Mouse (Mus musculus) 3134 (cell line): ENCODE measurements around the gene Rmdn3.
A peak's percentile ranks its signal among the peaks of the same experiment; 100 is the strongest.

ENCODE experiments used
- DNase-seq: peaks from one replicate; pipeline ENCODE4 v3.0.0-alpha.2; 2011; ENCODE audit warnings: low spot score; ENCODE audit not compliant: insufficient read length; ENCODE audit errors: extremely low read depth

The Rmdn3 gene

GRCm38 (mm10) chr2:119170282-119170681, 13.4 kb upstream of the Rmdn3 start:
- DNase-seq = peak; percentile 57

DNA sequence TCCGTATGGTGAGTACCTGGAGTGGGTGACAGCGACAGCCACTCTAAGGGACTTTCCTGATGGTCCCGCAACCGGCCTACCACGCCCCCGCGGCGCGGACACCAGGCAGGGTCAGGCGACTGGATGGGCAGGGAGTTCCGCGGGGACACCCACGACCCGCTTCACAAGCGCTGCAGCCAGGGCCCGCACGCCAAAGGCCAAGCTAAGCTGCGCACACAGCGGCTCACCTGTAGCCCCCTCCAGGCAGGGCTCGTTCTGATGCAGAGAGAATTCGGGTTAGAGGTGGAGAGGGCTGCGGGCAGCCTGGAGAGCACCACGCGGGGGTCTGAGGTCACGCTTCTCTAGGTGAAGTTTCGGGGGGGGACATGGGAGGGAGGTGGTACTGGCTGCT, 11.0 kb upstream of the Rmdn3 start:
- no peak for DNase-seq

DNA sequence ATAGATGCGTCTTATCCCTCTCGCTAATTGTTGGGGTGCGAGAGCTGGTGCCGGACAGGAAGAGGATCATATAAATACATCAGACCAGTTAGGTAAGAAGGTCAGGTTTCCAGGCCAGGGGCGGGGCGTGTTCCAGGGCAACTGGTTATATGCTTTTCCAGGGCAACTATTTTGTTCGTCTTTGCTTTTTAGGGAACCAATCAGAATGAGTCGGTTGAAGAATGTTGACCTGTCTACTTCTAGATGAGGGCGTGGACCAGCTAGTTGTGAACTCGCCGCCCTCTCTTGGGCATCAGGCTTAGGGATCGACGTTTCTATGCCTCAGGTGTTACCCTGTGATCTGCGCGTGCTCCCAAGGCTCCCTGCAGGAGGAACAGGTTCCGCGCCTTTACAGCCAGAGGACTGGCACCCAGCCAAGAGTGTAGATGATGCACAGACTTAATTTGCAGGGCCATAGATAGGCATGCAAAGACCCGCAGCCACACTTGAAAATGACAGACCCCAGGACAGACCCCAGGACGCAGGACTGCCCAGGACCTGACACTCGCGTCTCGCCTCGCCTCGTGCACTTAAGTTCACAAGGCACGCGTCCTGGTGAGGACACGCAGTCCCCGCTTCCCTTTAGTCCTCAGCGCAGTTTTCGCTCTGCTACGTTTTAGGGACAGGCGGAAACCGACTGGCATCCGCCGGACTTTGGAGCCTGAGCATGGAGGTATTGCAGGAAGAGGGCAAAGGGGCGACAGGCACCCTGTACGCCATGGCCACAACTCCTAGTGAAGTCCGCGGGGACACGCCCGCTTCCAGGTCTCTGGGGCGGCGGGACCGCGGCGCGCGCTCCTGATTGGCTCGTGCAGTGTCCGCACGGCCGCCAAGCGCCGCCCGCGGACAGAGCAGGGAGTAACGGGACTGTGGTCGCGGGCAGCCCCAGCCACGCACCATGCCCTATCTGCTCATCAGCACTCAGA, 10.3 kb upstream of the Rmdn3 start, which contains the start of gene Gchfr:
Gene Gchfr (plus strand): TSS at position 873 of the 965 bp plus-strand sequence.
- DNase-seq = peak; percentile 87

GRCm38 (mm10) chr2:119165401-119165800, 8.6 kb upstream of the Rmdn3 start:
- no peak for DNase-seq

DNA sequence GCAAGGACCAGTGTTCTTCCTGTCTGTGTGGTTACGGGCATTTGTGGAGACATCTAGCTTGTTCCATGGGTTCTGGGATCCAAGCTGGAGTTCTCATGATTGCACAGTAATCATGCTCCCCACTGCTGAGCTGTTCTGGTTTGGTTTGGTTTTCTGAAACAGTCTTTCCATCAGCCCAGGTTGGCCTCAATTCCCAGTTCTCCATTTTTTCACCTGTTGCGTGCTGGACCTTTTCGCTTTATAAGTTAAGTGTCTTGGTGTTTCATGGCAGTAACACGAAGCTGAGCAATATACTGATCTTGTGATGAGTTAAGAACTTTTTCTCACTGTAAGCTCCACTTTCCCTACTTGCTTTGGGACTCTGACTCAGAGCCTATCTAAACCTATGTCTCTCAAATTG, 7.2 kb upstream of the Rmdn3 start:
- DNase-seq = no peak

- DNase-seq = no peak
These were observed 6.3 kb upstream of the Rmdn3 start for GRCm38 (mm10) chr2:119163135-119163534.

- no peak for DNase-seq
These were observed 4.4 kb upstream of the Rmdn3 start for GRCm38 (mm10) chr2:119161247-119161646.

DNA sequence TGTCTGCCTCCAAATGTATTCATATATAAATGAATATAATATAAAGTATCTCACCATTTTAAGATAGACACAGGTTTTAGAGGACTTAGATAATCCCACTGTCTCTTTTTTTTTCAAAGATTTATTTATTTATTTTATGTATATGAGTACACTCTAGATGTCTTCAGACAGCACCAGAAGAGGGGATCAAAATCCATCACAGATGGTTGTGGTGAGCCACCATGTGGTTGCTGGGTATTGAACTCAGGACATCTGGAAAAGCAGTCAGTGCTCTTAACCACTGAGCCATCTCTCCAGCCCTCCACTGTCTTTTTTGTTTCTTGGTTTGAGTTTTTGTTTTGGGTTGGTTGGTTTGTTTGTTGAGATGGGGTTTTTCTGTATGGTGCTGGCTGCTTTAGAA, 1.0 kb upstream of the Rmdn3 start:
- DNase-seq = no peak

DNA sequence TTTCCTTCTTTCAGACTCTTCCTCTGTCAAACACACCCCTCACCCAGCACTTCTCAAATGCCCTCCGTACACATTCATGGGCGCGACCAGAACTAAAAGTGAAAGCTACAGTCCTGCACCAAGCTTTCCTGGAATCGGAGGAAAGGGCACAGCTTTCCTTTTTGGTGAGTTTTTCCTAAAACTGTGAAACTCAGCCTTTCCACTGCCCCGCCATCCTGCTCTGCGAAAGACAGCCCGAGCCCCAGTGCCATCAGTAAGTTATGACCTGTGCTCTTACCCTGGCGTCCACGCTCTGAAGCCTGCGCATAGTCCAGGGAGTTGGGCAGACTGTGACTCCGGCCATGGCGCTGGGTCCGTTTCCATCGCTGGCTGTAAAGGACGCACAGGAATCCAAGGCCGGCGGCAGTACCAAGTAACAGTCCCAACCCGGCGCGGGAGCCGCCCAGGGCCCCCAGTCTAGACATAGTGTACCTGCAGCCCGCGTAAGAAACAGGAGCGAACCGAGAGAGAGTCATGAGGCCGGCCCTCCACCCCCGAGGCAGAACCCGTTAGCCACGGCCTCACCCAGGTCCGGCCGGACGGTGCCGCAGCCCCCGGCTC, 653 bp downstream of the Rmdn3 start:
- no peak for DNase-seq

DNA sequence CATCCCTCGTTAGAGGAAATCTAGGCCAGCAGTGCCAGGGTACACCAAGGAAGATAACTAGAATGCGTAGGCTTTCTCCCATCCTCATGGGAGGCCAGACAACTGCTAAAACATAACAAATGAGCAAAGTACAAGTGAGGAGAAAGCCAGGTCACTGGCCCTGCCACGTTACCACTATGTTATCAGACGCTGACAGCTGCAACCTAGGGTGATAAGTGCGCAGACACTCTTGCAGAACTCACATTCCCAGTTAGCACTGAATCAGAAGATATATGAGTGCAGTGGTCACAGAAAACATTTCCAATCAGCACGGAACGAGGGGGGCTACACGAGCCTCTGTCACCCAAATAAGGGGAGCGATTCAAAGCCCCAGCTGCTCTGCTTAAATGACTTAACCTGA, 1.4 kb downstream of the Rmdn3 start:
- no peak for DNase-seq

DNA sequence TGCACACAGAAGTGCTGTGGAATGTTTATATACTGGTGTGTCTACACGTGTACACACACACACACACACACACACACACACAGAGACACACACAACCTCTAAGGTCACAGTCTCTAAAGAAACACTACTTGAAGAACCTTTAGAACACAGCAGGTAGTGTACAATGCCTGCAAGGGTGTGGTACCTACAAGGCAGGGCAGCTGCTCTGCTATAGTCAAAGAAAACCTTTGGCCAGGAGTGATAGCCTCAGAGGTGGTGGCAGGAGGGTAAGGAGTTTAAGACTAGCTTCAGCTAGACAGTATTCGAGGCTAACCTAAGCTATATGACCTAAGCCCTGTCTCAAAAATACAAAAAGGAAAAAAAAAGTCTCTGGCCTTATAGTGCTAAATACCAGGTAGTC, 2.2 kb downstream of the Rmdn3 start:
- DNase-seq = no peak

DNA sequence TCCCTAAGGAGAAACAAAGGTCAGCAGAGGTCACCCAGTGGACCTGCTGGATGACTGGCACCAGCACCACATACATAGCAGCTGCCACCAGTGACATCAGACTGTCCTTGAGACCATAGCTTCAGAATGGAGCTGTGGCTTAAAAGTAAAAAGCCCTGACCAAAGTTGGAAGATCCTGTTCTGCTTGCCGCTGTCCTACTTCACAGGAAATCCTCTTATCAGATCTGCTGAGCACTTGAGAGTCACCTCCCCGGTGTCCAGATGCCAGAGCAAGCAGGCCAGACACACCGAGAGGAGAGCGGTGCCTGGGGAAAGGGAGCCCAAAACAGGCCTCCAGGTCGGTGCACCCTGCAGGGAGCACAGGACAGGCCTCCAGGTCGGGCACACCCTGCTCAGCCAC, 4.6 kb downstream of the Rmdn3 start:
- no peak for DNase-seq

- DNase-seq = no peak
These were observed 9.1 kb downstream of the Rmdn3 start for GRCm38 (mm10) chr2:119147775-119148174.

DNA sequence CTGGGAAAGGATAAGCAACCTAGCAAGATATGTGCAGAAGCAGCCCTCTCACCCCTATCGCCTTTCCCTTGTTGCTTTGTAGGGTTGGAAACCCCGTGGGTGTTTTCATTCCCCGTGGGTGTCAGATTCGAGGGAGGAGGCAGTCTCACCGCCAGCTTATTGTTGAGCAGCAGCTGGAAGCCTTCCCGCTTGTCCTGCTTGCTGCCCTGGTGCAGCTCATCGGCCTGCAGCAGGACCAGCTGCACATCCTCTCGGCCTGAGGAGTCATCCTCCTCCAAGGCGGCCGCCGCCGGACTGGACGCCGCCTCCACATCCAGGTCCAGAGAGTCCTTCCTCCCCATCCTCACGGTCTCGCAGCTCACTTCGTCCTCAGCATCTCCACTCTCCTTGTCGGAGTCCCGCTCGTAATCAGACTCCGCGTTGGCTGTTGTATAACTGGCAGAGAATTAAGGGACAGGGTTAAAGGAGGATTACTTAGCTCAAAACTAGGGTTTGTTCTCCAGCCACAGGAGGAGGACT, 9.6 kb downstream of the Rmdn3 start:
- DNase-seq = no peak

DNA sequence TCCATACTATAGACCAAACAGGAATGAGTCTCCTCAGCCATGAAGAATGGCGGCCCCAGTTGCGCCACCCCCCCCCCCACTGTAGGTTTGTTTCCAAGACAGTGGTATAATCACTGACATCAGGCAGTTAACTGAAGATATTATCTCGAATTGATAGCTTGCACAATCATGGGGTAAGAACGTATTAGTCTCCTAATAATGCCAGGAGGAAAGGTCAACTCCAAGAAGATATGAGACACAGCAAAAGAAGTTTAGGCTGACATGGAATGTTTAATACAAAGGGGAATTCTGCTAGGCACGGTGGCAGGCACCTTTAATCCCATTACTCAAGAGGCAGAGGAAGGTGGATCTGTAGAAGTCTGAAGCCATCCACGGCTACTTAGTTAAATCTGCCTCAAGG, 10.4 kb downstream of the Rmdn3 start:
- no peak for DNase-seq

GRCm38 (mm10) chr2:119145199-119145598, 11.6 kb downstream of the Rmdn3 start:
- no peak for DNase-seq

- no peak for DNase-seq
These were observed 20.4 kb downstream of the Rmdn3 start for GRCm38 (mm10) chr2:119136346-119136898.

- peak; percentile 30 for DNase-seq
These were observed 43.5 kb downstream of the Rmdn3 start for GRCm38 (mm10) chr2:119113121-119113925.

- peak; percentile 89 for DNase-seq
These were observed 44.3 kb downstream of the Rmdn3 start, which contains the start of gene Rad51 for GRCm38 (mm10) chr2:119112438-119113112. TSS of gene Rad51 (plus strand) at chr2:119112793.

DNA sequence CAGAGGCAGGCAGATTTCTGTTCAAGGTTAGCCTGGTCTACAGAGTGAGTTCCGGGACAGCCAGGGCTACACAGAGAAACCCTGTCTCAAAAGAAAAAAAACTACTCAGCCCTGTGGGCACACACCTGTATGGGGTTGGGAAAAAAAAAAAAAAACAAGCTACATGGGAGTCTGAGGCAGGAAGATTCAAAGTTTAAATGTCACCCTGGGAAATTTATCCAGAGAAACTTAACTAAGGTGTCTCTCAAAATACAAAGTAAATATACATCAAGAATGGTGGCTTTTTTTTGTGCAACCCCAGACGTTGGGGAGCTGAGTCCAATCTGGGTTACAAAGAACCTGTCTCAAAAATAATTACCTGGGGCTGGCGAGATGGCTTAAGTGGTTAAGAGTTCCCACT, 45.8 kb downstream of the Rmdn3 start:
- DNase-seq = no peak
